Mouse (Mus musculus) lung, embryonic 16.5 days (tissue): Measurements from ENCODE around the gene Rgl1. TPM values are rescaled to one million over a fixed set of nuclear protein-coding genes. Genes with fewer than 3 reads are reported as not detected.

Experiments used
- ATAC-seq: fragments of 200-750 bp; cut with Nextera tagmentation; 2 replicates; pipeline ENCODE4 v1.8.0; 2017; ENCODE audit warnings: low read depth, mild to moderate bottlenecking, moderate library complexity
- H3K27ac ChIP-seq: fragments of 300-500 bp; sonication (generic); 2 replicates; pipeline ENCODE4 v1.5.1; 2014; ENCODE audit warnings: mild to moderate bottlenecking, control low read depth, low read length
- H3K27me3 ChIP-seq: fragments of 300-500 bp; sonication (generic); 2 replicates; pipeline ENCODE4 v1.6.1; 2014; ENCODE audit warnings: low read depth, low read length, mixed read lengths; ENCODE audit not compliant: control insufficient read depth, insufficient read depth
- H3K36me3 ChIP-seq: fragments of 300-500 bp; sonication (generic); 2 replicates; pipeline ENCODE4 v1.6.1; 2014; ENCODE audit warnings: low read length; ENCODE audit not compliant: control insufficient read depth, insufficient read depth
- H3K4me1 ChIP-seq: fragments of 300-500 bp; sonication (generic); replicated peaks from 2 replicates; pipeline ENCODE4 v1.6.1; 2014; ENCODE audit warnings: low read length, mixed read lengths; ENCODE audit not compliant: control insufficient read depth, insufficient read depth
- H3K4me2 ChIP-seq: fragments of 300-500 bp; sonication (generic); 2 replicates; pipeline ENCODE4 v1.6.1; 2014; ENCODE audit warnings: low read depth, low read length, control low read depth
- H3K4me3 ChIP-seq: fragments of 300-500 bp; sonication (generic); 2 replicates; pipeline ENCODE4 v1.5.1; 2014; ENCODE audit warnings: mild to moderate bottlenecking, low read length, control low read depth
- H3K9ac ChIP-seq: fragments of 300-500 bp; sonication (generic); 2 replicates; pipeline ENCODE4 v1.6.1; 2014; ENCODE audit warnings: low read length, control low read depth
- H3K9me3 ChIP-seq: fragments of 300-500 bp; sonication (generic); 2 replicates; pipeline ENCODE4 v1.6.1; 2016; ENCODE audit warnings: low read length; ENCODE audit not compliant: control insufficient read depth
- WGBS: fragments of 180-500 bp; shearing (Covaris S2); extraction: QIAGEN DNeasy Blood & Tissue Kit; methylation state at CpG from one replicate; pipeline ENCODE4 v1.1.7; 2014; 5-methylcytosine and 5-hydroxymethylcytosine counted together
- polyA plus RNA-seq: library from polyadenylated mRNA; unstranded; fragments of >200 nt; fragmentation: Nextera tagmentation; extraction: Ambion mirVana; gene quantifications from 2 replicates; pipeline ENCODE4 v1.2.1, GENCODE M21; 2015

Gene Rgl1
- polyA plus RNA-seq, 1 experiment from 2014 or later: 53.4 TPM

GRCm38 (mm10) chr1:152593831-152594549 is 172.2 kb downstream of the Rgl1 start:
- ATAC-seq: no peak
- H3K27ac ChIP-seq: peak overlapping the region; percentile 35
- H3K9me3 ChIP-seq: no peaks in the 10 kb centered on the region
- no peaks in the 10 kb centered on the region for H3K27me3 ChIP-seq
- no peak overlapping the region for H3K9ac ChIP-seq
- H3K4me1 ChIP-seq: peaks cover 17% of the 10 kb centered on the region
- WGBS: 83% methylated on average over 9 of the region's 9 CpGs
- H3K4me2 ChIP-seq: no peak overlapping the region
- H3K4me3 ChIP-seq: no peak overlapping the region
- H3K36me3 ChIP-seq: no peaks in the 10 kb centered on the region

- no peaks in the 10 kb centered on the region for H3K27me3 ChIP-seq
- no peak overlapping the region for H3K9ac ChIP-seq
- peaks cover 17% of the 10 kb centered on the region for H3K4me1 ChIP-seq
- H3K9me3 ChIP-seq: no peaks in the 10 kb centered on the region
- H3K4me3 ChIP-seq: no peak overlapping the region
- no peaks in the 10 kb centered on the region for H3K36me3 ChIP-seq
- no peak overlapping the region for H3K4me2 ChIP-seq
- H3K27ac ChIP-seq: no peak overlapping the region
- 86% methylated on average over 7 of the region's 7 CpGs for WGBS
- no peak for ATAC-seq
These were observed 172.8 kb downstream of the Rgl1 start for GRCm38 (mm10) chr1:152593382-152593781.

GRCm38 (mm10) chr1:152592609-152593008 is 173.5 kb downstream of the Rgl1 start:
- Histone ChIP-seq H3K27ac (0 out of 2 replicates have a peak overlapping the region, but pooled peaks have one; percentile 14), H3K27me3 (no peaks in the 10 kb centered on the region), H3K4me1 (peaks cover 17% of the 10 kb centered on the region), H3K4me3 (no peak overlapping the region), H3K36me3 (no peaks in the 10 kb centered on the region), H3K9ac (no peak overlapping the region), H3K9me3 (no peaks in the 10 kb centered on the region), H3K4me2 (no peak overlapping the region)
- 74% methylated on average over 6 of the region's 6 CpGs for WGBS
- ATAC-seq: peak; percentile 45; the same call in 1 of the 2 replicates

- no peaks in the 10 kb centered on the region for H3K27me3 ChIP-seq
- no peak for ATAC-seq
- WGBS: 85% methylated on average over 13 of the region's 15 CpGs
- no peak overlapping the region for H3K9ac ChIP-seq
- H3K27ac ChIP-seq: no peak overlapping the region
- no peak overlapping the region for H3K4me2 ChIP-seq
- peaks cover 17% of the 10 kb centered on the region for H3K4me1 ChIP-seq
- H3K9me3 ChIP-seq: no peaks in the 10 kb centered on the region
- H3K36me3 ChIP-seq: no peaks in the 10 kb centered on the region
- H3K4me3 ChIP-seq: no peak overlapping the region
These were observed 174.2 kb downstream of the Rgl1 start for GRCm38 (mm10) chr1:152591746-152592498.

GRCm38 (mm10) chr1:152590321-152590720 is 175.8 kb downstream of the Rgl1 start:
- Histone ChIP-seq H3K27me3 (no peaks in the 10 kb centered on the region), H3K4me3 (no peak overlapping the region), H3K9me3 (no peaks in the 10 kb centered on the region), H3K9ac (no peak overlapping the region), H3K36me3 (no peaks in the 10 kb centered on the region; the same call in 1 of the 2 replicates), H3K27ac (peak overlapping the region; percentile 19; the same call in 1 of the 2 replicates), H3K4me2 (no peak overlapping the region), H3K4me1 (peaks cover 20% of the 10 kb centered on the region)
- no peak for ATAC-seq
- WGBS: 74% methylated on average over 5 of the region's 5 CpGs

- Histone ChIP-seq H3K4me3 (no peak overlapping the region), H3K27ac (peak overlapping the region; percentile 21), H3K9ac (0 out of 2 replicates have a peak overlapping the region, but pooled peaks have one; percentile 6), H3K4me2 (peak overlapping the region; percentile 2; the same call in 1 of the 2 replicates), H3K9me3 (no peaks in the 10 kb centered on the region), H3K36me3 (no peaks in the 10 kb centered on the region; the same call in 1 of the 2 replicates), H3K27me3 (no peaks in the 10 kb centered on the region), H3K4me1 (peaks cover 20% of the 10 kb centered on the region)
- ATAC-seq: peak; percentile 67
- WGBS: 11% methylated on average over 9 of the region's 9 CpGs
These were observed 176.7 kb downstream of the Rgl1 start for GRCm38 (mm10) chr1:152589331-152589935.

- Histone ChIP-seq H3K4me2 (no peak overlapping the region), H3K36me3 (no peaks in the 10 kb centered on the region; the same call in 1 of the 2 replicates), H3K4me1 (peaks cover 23% of the 10 kb centered on the region), H3K27me3 (no peaks in the 10 kb centered on the region), H3K9ac (no peak overlapping the region), H3K9me3 (no peaks in the 10 kb centered on the region), H3K27ac (peak overlapping the region; percentile 21; the same call in 1 of the 2 replicates), H3K4me3 (no peak overlapping the region)
- no peak for ATAC-seq
- WGBS: 70% methylated on average over 3 of the region's 3 CpGs
These were observed 178.7 kb downstream of the Rgl1 start for GRCm38 (mm10) chr1:152587431-152587830.

- Histone ChIP-seq H3K27ac (no peak overlapping the region), H3K4me3 (no peak overlapping the region), H3K4me1 (peaks cover 31% of the 10 kb centered on the region), H3K36me3 (no peaks in the 10 kb centered on the region; the same call in 1 of the 2 replicates), H3K4me2 (no peak overlapping the region), H3K9me3 (no peaks in the 10 kb centered on the region), H3K27me3 (no peaks in the 10 kb centered on the region), H3K9ac (no peak overlapping the region)
- 49% methylated on average over 7 of the region's 7 CpGs for WGBS
- peak; percentile 72 for ATAC-seq
These were observed 180.7 kb downstream of the Rgl1 start for GRCm38 (mm10) chr1:152585385-152585984.
